Mouse (Mus musculus): ENCODE measurements around the gene Shisal2b.

The Shisal2b gene

DNA sequence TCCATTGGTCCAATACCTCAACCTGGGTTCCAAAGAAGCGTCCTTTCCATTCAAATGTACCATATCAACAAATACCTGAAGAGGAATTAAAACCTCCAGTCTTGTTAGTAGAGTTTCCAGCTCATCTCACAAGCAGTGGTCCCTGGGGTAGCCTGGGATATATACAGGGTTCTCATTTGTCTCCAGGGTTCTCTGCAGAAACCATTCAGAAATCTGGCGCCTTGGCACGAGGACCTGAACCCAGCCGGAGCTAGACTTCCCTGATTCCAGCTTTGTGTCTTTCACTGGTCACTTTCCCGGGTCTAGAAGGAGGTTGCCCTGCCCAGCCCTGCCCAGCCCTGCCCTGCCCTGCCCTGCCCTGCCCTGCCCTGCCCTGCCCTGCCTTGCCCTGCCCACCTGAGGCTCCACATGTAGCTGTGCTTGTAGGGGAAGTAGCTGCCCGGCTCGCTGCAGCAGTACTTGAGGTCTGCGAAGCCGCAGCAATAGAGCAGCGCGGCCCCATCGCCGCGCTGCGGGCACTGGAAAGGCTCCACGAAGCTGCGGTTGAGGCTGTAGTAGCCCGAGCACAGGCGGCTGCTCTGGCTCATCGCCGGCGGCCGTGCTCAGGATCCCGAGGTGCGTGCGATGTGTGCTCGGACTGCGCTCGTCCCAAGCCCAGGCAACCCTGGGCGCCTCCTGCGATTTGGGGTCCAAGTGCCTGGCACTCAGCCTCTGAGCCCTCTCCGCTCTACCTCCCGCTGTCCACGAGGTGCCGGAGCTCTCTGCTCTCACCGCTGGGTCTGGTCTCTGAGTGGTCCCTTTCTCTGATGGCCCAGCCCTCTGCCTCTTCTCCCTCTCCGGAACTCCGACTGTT is at the start of gene Shisal2b:
Shisal2b (minus strand) TSS at position 767 of the 853 bp plus-strand sequence.
- no peak for TF ChIP-seq GATA4 (IDR thresholded peaks at IDR 0.05; ENCODE audit: insufficient replicate concordance, low read length)

DNA sequence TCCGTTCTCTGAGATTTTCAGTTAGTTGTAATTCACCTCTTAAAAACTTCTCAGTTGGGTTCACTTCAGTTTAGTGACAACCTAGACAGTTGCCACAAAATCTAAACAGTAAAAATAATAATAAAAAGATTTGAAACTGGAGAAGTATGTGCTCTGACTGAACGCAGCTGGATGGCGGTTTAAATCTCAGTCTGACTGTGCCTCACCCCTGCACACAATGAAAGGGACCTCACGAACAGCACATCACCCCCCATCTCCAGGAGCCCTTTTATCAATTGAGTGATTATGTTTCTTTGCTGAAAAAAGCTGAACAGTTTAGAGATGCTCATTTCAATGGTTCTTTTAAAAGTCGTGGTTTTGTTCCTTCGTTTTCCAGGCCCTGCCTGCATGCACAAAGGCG is 45.0 kb upstream of the Shisal2b start:
- TF ChIP-seq GATA4 (IDR thresholded peaks at IDR 0.05; ENCODE audit: insufficient replicate concordance, low read length): no peak

DNA sequence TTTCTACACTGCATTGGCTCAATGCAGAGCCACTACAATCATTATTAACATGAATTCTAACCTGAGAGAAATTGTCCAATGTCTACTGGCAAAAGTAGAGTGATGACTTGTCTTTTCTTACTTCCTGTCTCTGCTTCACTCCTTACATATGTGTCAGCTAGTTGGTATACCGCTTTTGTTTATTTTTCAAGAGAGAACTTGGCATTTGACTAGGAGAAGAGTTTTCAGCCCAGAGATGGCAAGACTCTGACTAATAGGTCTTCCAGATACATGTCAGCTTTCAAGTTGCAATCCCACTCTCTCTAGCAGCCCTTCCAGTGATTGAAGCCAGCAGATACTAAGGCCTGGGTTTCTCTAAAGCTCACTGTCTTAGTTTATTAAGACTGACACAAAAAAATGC is 31.1 kb upstream of the Shisal2b start:
- TF ChIP-seq GATA4 (IDR thresholded peaks at IDR 0.05; ENCODE audit: insufficient replicate concordance, low read length): no peak

DNA sequence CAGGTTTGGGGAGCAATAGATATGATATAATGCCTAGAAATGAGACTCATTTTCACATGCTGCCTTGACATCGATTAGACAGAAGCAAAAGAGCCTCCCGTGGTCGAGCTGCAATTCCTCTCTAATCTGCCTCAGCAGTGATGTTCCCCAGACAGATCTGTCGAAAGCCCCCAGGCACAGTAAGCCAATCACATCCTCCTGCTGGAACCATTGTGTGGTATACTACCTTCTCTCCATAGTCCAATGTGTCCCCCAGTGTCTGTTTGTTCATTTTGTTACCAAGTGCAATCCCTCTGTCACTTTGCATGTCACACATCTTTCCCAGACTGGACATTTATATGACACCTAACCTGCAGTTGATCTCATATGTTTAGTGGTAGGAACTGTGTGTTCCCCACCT is 28.6 kb upstream of the Shisal2b start:
- no peak for TF ChIP-seq GATA4 (IDR thresholded peaks at IDR 0.05; ENCODE audit: insufficient replicate concordance, low read length)

- no peak for TF ChIP-seq GATA4 (IDR thresholded peaks at IDR 0.05; ENCODE audit: insufficient replicate concordance, low read length)
Measured at GRCm38 (mm10) chr13:104886308-104887032, 22.8 kb upstream of the Shisal2b start.

- TF ChIP-seq GATA4 (IDR thresholded peaks at IDR 0.05; ENCODE audit: insufficient replicate concordance, low read length): no peak
Measured at GRCm38 (mm10) chr13:104883566-104884249, 20.0 kb upstream of the Shisal2b start.

- no peak for TF ChIP-seq GATA4 (IDR thresholded peaks at IDR 0.05; ENCODE audit: insufficient replicate concordance, low read length)
Measured at GRCm38 (mm10) chr13:104878508-104878907, 14.8 kb upstream of the Shisal2b start.

- no peak for TF ChIP-seq GATA4 (IDR thresholded peaks at IDR 0.05; ENCODE audit: insufficient replicate concordance, low read length)
Measured at GRCm38 (mm10) chr13:104869907-104870306, 6.2 kb upstream of the Shisal2b start.

GRCm38 (mm10) chr13:104866726-104867125 is 3.0 kb upstream of the Shisal2b start:
- no peak for TF ChIP-seq GATA4 (IDR thresholded peaks at IDR 0.05; ENCODE audit: insufficient replicate concordance, low read length)

DNA sequence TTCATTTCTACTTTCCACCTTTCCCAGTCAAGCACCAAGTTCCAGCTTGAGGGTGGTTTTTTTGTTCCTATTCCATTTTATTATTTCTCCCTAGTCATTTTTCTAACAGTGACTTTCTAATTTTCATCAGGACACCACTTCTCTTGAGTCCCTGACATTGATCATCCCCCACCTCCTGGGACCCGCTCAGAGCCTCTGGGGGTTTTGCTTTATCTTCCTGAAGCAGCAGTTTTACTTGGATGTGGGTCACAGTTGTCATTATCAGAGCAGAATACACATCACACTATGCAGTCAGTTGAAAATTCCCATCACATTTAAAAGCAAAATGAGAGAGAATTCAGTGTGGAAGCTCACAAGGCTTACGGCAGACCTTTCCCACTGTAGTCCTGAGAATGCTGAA is 10.0 kb downstream of the Shisal2b start:
- TF ChIP-seq GATA4 (IDR thresholded peaks at IDR 0.05; ENCODE audit: insufficient replicate concordance, low read length): no peak

DNA sequence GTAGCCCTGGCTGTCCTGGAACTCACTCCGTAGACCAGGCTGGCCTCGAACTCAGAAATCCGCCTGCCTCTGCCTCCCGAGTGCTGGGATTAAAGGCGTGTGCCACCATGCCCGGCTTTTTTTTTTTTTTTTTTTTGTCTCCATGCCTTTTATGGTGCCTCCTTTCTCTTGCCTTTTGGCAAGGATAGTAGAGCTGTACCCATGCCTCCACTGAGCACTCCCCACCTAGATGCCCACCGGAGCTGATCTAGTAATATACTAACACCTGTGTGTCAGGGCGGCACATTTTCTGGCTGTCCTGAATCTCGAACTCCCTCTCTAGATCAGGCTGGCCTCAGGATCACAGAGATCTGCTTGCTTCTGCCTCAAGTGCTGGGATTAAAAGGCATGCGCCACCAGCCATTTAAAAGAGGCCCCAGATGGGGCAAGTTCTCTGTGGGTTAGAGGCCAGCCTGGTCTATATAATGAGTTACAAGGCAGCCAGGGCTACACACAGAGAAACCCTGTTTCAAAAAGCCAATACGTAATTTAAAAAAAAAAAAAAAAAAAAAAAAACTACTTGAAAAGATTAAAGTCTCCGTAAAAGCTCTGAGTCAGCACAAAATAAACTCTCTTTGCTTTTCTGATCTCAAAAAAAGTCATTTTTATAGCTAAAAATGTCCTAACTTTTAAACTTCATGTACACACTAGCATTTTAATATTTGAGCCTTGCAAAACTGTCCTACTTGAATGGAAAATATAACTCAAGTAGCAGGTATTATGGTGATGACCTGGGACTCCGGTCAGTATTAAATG is 20.2 kb downstream of the Shisal2b start:
- no peak for TF ChIP-seq GATA4 (IDR thresholded peaks at IDR 0.05; ENCODE audit: insufficient replicate concordance, low read length)

DNA sequence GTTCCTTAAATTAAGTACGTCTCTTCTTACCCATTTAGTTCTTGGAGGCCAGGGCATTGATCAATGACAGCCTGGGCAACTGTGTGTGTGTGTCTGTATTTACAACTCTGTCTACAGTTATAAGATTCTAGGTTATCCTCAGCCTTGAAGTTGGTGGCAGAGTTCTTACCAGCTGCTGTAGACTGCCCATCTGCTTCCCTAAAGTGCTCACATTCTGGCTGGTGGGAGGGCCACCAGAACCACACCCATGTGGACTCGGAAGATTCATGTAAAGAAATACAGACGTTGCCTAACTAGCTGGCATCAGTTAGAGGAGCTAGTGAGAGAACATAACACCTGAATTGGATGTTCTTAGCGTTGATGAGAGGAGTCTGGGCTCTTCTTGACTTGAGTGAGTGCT is 21.8 kb downstream of the Shisal2b start:
- no peak for TF ChIP-seq GATA4 (IDR thresholded peaks at IDR 0.05; ENCODE audit: insufficient replicate concordance, low read length)

GRCm38 (mm10) chr13:104837628-104838027 is 26.1 kb downstream of the Shisal2b start:
- no peak for TF ChIP-seq GATA4 (IDR thresholded peaks at IDR 0.05; ENCODE audit: insufficient replicate concordance, low read length)

DNA sequence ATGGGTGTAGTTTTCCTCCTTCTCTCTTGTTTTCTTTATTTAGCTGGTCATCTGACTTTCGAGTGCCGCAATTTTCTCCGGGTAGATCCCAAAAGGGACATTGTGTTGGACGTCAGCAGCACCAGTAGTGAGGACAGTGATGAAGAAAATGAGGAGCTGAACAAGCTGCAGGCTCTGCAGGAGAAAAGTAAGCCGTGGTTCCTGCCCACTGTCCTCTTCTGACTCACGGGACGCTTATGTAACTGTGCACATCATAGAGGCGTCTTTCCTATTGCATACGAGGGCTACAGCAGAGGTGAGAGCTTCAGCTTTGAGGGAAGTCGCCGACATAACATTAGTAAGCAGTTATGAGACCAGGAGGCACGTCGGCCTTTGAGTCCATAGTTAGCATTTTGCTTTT is 30.9 kb downstream of the Shisal2b start:
- TF ChIP-seq GATA4 (IDR thresholded peaks at IDR 0.05; ENCODE audit: insufficient replicate concordance, low read length): no peak

DNA sequence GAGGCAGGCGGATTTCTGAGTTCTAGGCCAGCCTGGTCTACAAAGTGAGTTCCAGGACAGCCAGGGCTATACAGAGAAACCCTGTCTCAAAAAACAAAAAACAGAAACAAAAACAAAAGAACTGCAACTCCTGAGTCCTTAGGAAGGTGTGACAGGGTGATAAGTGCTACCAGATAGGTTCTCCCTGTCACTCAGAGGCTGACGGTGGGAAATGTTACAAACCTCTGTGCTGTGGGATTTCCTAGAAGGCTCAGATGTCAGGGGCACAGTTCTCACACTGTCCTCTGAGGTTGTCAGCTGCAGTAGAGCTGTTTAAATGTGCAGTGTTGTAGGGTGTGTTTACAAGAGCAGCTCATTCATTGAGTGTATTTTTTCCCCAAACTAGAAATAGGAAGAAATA is 38.2 kb downstream of the Shisal2b start:
- no peak for TF ChIP-seq GATA4 (IDR thresholded peaks at IDR 0.05; ENCODE audit: insufficient replicate concordance, low read length)
